Mouse (Mus musculus) forebrain, embryonic 10.5 days (tissue): Measurements from ENCODE around the gene Tmsb15b2. TPM values are rescaled to one million over a fixed set of nuclear protein-coding genes. Genes with fewer than 3 reads are reported as not detected.
A peak's percentile ranks its signal among the peaks of the same experiment; 100 is the strongest.
"Not testable (repeated sequence)": the region's sequence is repeated elsewhere in the genome, so short reads cannot be mapped to it uniquely, and the experiment has no call there.

ENCODE experiments used
- DNase-seq: peaks from one replicate; pipeline ENCODE4 v3.0.0-alpha.2; 2017; ENCODE audit warnings: low spot score; ENCODE audit errors: extremely low spot score
- H3K27ac ChIP-seq: fragments of 300-500 bp; sonication (generic); 2 replicates; pipeline ENCODE4 v1.5.1; 2016; ENCODE audit warnings: mild to moderate bottlenecking
- H3K27me3 ChIP-seq: fragments of 300-500 bp; sonication (generic); 2 replicates; pipeline ENCODE4 v1.6.1; 2016; ENCODE audit warnings: mild to moderate bottlenecking; ENCODE audit not compliant: poor library complexity, severe bottlenecking
- H3K36me3 ChIP-seq: fragments of 300-500 bp; sonication (generic); replicated peaks from 2 replicates; pipeline ENCODE4 v1.6.1; 2016; ENCODE audit warnings: mild to moderate bottlenecking, moderate library complexity
- H3K4me1 ChIP-seq: fragments of 300-500 bp; sonication (generic); 2 replicates; pipeline ENCODE4 v1.6.1; 2016
- H3K4me3 ChIP-seq: fragments of 300-500 bp; sonication (generic); 2 replicates; pipeline ENCODE4 v1.5.1; 2016; ENCODE audit warnings: mild to moderate bottlenecking, moderate library complexity
- H3K9me3 ChIP-seq: fragments of 300-500 bp; sonication (generic); 2 replicates; pipeline ENCODE4 v1.6.1; 2016; ENCODE audit warnings: mild to moderate bottlenecking, moderate library complexity
- WGBS: fragments of 180-500 bp; shearing (Covaris S2); methylation state at CpG from one replicate; pipeline ENCODE4 v1.1.7; 2016; 5-methylcytosine and 5-hydroxymethylcytosine counted together
- polyA plus RNA-seq: library from polyadenylated mRNA; unstranded; fragments of >200 nt; fragmentation: Nextera tagmentation; extraction: Ambion mirVana; gene quantifications from 2 replicates; pipeline ENCODE4 v1.2.1, GENCODE M21; 2016

Gene Tmsb15b2
- 39.9 and 42.3 TPM in 2 replicates for polyA plus RNA-seq

GRCm38 (mm10) chrX:136975397-136975796 is at the start of gene Tmsb15b2:
Gene Tmsb15b2 (minus strand): TSS chrX:136975497.
- not testable (repeated sequence) for H3K27me3 ChIP-seq, H3K4me1 ChIP-seq, H3K9me3 ChIP-seq, H3K27ac ChIP-seq, H3K36me3 ChIP-seq, DNase-seq
- 88% methylated on average over 6 of the region's 6 CpGs for WGBS
- H3K4me3 ChIP-seq = peak within 1 kb of the TSS; percentile 53

GRCm38 (mm10) chrX:137019310-137019709 is 44.0 kb upstream of the Tmsb15b2 start:
- H3K9me3 ChIP-seq = no peaks in the 10 kb centered on the region
- no peak overlapping the region for H3K4me3 ChIP-seq
- no peaks in the 10 kb centered on the region for H3K4me1 ChIP-seq
- no peak overlapping the region for H3K27ac ChIP-seq
- no peaks in the 10 kb centered on the region for H3K27me3 ChIP-seq
- peak; percentile 25 for DNase-seq
- 38% methylated on average over 1 of the region's 1 CpGs for WGBS
- no peaks in the 10 kb centered on the region for H3K36me3 ChIP-seq

DNA sequence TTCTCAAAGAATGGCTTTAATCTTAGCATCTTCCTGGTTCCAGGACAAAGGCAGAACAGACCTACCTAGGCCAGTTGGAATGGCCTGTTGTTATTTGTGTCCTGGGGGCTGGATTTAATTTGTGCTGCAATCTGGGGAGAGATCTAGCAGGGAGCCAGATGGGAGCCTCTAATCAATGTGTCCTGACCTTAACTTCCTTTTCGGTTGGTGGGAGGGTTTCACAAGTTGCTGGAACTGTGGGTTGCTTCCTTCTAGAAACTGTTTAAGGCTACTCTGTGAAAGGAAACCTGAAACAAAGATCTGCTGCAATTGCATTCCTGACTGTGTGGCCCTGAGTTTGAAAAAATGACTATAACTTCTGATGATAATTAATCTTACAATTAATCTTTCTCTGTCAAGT is 42.4 kb upstream of the Tmsb15b2 start:
- 83% methylated on average over 1 of the region's 1 CpGs for WGBS

DNA sequence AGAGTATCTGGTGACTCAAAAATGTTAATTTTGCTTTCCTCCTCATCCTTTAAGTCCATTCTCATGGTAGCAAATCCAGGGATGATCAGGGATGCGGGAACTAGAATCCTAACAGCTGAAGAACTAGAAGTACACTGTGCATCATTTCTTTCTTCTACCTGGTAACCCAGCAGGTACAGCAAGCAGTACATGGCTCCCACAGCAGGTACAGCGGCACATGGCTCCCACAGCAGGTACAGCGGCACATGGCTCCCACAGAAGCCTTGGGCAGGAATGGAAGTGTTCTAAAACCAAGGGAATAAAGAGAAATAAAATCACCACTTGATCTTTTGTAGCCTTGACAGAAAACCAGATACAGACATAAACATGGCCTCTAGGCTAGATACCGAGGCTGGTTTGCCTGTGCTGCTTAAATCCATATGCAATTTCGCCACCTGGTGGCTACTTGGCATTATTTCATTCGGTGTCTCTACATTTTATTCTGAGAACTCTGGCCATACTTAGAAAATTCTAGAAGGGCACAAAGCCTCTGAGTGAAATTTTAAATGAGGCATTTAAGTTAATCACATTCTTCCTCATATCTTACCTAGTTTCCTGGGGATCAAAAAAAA is 39.9 kb upstream of the Tmsb15b2 start:
- Histone ChIP-seq H3K9me3 (no peaks in the 10 kb centered on the region), H3K27ac (no peak overlapping the region), H3K4me3 (no peak overlapping the region), H3K27me3 (no peaks in the 10 kb centered on the region), H3K36me3 (peaks cover 7% of the 10 kb centered on the region), H3K4me1 (no peaks in the 10 kb centered on the region)
- peak; percentile 23 for DNase-seq
- 56% methylated on average over 6 of the region's 6 CpGs for WGBS

More for the DNA sequence above, 42.4 kb upstream of the Tmsb15b2 start:
- Histone ChIP-seq H3K4me3 (no peak overlapping the region), H3K27me3 (no peaks in the 10 kb centered on the region), H3K27ac (no peak overlapping the region), H3K4me1 (no peaks in the 10 kb centered on the region), H3K9me3 (no peaks in the 10 kb centered on the region), H3K36me3 (no peaks in the 10 kb centered on the region)
- no peak for DNase-seq

- no peak overlapping the region for H3K27ac ChIP-seq
- peaks cover 13% of the 10 kb centered on the region for H3K4me1 ChIP-seq
- no peaks in the 10 kb centered on the region for H3K9me3 ChIP-seq
- H3K4me3 ChIP-seq = no peak overlapping the region
- DNase-seq = no peak
- peaks cover 6% of the 10 kb centered on the region; the same call in 1 of the 2 replicates for H3K36me3 ChIP-seq
- peaks cover 59% of the 10 kb centered on the region for H3K27me3 ChIP-seq
- 88% methylated on average over 2 of the region's 2 CpGs for WGBS
These were observed 21.0 kb upstream of the Tmsb15b2 start for GRCm38 (mm10) chrX:136996256-136996655.

DNA sequence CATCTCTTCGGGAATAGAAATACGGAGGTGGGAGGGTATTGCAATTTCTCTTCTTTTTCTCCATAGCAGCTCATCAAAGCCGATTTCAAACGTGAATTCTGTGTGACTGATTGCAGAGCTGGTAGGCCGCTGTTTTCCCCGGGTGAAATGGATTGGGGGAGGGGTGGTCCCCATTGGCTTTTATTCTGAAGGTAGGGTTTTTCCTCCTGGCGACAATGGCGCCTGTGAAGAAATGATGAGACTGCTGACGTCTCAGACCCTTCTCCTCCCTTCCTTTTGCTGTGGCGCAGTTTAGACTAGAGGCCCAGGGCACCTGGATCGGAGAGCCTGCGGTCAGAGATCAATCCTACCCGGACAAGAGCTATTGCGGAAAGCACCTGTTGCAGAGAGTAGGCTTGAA is 18.3 kb upstream of the Tmsb15b2 start:
- H3K27me3 ChIP-seq = peaks cover 72% of the 10 kb centered on the region
- WGBS = 35% methylated on average over 14 of the region's 14 CpGs
- DNase-seq = peak; percentile 18

DNA sequence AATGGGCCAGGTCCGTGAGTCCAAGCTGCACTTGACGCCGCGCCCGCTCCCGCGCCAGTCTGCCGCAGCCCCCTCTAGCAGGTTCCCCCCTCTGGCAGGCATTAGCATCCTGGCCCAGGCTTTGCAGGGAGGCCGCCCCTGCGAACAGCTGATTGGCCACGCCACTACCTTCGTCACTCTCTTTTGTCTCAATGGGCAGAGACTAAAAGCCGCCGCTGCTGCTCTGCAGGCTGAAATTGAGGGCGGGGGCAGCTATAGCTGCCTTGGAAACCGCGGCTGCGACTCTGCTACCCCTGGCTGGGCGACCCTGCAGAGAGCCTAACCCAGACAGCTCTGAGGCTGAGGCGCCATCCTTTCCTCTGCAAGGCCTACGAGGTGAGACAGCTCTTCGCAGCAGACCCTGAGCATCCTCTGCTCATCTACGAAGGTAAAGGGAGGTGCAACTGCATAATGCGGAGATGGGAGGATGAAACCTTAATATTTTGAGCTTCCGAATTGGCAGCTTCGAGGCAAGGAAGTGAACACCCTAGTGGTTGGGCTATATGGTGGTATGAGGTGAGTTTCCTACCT is 17.8 kb upstream of the Tmsb15b2 start, which contains the start of gene Zcchc18:
TSS of gene Zcchc18 (plus strand) at position 178 of the 570 bp plus-strand sequence.
- Histone ChIP-seq H3K27ac (peak within 1 kb of the TSS; percentile 84), H3K27me3 (peaks cover 70% of the 10 kb centered on the region), H3K9me3 (no peaks in the 10 kb centered on the region), H3K4me3 (peak within 1 kb of the TSS; percentile 54), H3K36me3 (peaks cover 6% of the 10 kb centered on the region; the same call in 1 of the 2 replicates), H3K4me1 (peaks cover 13% of the 10 kb centered on the region)
- WGBS = 18% methylated on average over 26 of the region's 26 CpGs
- peak; percentile 81 for DNase-seq

More for the DNA sequence above, 18.3 kb upstream of the Tmsb15b2 start:
- Histone ChIP-seq H3K27ac (peak overlapping the region; percentile 84), H3K4me3 (peak overlapping the region; percentile 54), H3K9me3 (no peaks in the 10 kb centered on the region), H3K4me1 (peaks cover 13% of the 10 kb centered on the region), H3K36me3 (peaks cover 6% of the 10 kb centered on the region; the same call in 1 of the 2 replicates)

GRCm38 (mm10) chrX:136992191-136992965 is 17.1 kb upstream of the Tmsb15b2 start:
- 28% methylated on average over 19 of the region's 19 CpGs for WGBS
- H3K27ac ChIP-seq = peak overlapping the region; percentile 84
- H3K36me3 ChIP-seq = peaks cover 6% of the 10 kb centered on the region; the same call in 1 of the 2 replicates
- peak overlapping the region; percentile 54 for H3K4me3 ChIP-seq
- H3K9me3 ChIP-seq = no peaks in the 10 kb centered on the region
- H3K4me1 ChIP-seq = peaks cover 13% of the 10 kb centered on the region
- peaks cover 69% of the 10 kb centered on the region for H3K27me3 ChIP-seq
- no peak for DNase-seq

- H3K9me3 ChIP-seq = no peaks in the 10 kb centered on the region
- H3K27me3 ChIP-seq = peaks cover 58% of the 10 kb centered on the region
- H3K4me3 ChIP-seq = no peak overlapping the region
- no peak for DNase-seq
- H3K4me1 ChIP-seq = peaks cover 13% of the 10 kb centered on the region
- WGBS = 75% methylated on average over 2 of the region's 2 CpGs
- peaks cover 6% of the 10 kb centered on the region; the same call in 1 of the 2 replicates for H3K36me3 ChIP-seq
- H3K27ac ChIP-seq = no peak overlapping the region
These were observed 16.0 kb upstream of the Tmsb15b2 start for GRCm38 (mm10) chrX:136991274-136991673.

DNA sequence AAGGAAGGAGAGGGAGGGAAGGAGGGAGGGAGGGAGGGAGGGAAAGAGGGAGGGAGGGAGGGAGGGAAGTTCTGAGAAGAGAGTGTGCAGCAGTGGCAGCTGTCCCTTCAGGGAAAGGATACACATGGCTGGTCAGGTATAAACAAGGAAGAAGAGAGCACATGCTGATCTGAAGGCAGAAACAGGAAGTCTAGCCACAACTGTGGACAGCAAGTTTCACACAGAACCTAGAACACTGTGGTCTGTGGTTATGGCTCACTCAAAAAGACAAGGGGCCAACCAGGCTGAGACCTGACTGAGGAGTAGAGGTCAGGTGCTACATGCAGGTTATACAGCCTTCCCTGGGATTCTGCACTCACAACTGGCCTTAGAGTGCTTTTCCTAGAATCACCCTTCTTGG is 10.7 kb upstream of the Tmsb15b2 start:
- Histone ChIP-seq H3K4me3 (no peak overlapping the region), H3K9me3 (no peaks in the 10 kb centered on the region), H3K36me3 (no peaks in the 10 kb centered on the region), H3K27ac (no peak overlapping the region), H3K4me1 (no peaks in the 10 kb centered on the region), H3K27me3 (peaks cover 18% of the 10 kb centered on the region)
- DNase-seq = no peak

DNA sequence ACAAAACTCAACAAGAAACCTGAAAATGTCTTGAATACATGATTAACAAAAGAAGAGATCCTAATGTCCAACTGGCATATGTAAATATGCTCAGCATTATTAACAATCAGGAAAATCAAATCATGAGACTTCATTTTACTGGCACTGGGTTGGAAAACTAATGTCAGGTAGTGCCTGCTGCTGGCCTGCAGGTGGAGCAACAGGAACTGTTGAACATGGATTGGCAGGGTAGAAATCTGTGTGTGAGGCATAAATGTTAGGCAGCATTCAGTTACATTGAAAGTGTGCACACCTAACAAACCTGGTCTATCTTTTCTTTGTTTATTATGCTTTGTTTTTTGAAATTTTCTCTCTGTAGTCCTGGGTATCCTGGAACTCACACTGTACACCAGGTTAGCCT is 3.3 kb upstream of the Tmsb15b2 start:
- no peaks in the 10 kb centered on the region for H3K36me3 ChIP-seq
- H3K9me3 ChIP-seq = no peaks in the 10 kb centered on the region
- no peak overlapping the region for H3K27ac ChIP-seq
- DNase-seq = no peak
- peaks cover 11% of the 10 kb centered on the region for H3K27me3 ChIP-seq
- H3K4me1 ChIP-seq = 0 out of 2 replicates have a peak, but pooled peaks cover 2% of the 10 kb centered on the region
- H3K4me3 ChIP-seq = no peak overlapping the region

- Histone ChIP-seq H3K9me3 (no peaks in the 10 kb centered on the region), H3K27ac (no peak within 1 kb of the TSS), H3K36me3 (no peaks in the 10 kb centered on the region), H3K27me3 (0 out of 2 replicates have a peak, but pooled peaks cover 4% of the 10 kb centered on the region), H3K4me3 (peak within 1 kb of the TSS; percentile 53), H3K4me1 (0 out of 2 replicates have a peak, but pooled peaks cover 2% of the 10 kb centered on the region)
- WGBS = 26% methylated on average over 15 of the region's 15 CpGs
- peak; percentile 62 for DNase-seq
These were observed 1.3 kb upstream of the Tmsb15b2 start, which contains the start of the genes Tmsb15l and Tmsb15b1 for GRCm38 (mm10) chrX:136976424-136977084. Gene Tmsb15l (minus strand): TSS chrX:136976869. Gene Tmsb15b1 (minus strand): TSS chrX:136976874.
